Mouse (Mus musculus): ENCODE data around the gene Pip4p1. TPM values are rescaled to one million over a fixed set of nuclear protein-coding genes. Genes with fewer than 3 reads are reported as not detected.
A peak's percentile ranks its signal among the peaks of the same experiment; 100 is the strongest.
"Not testable (repeated sequence)": the region's sequence is repeated elsewhere in the genome, so short reads cannot be mapped to it uniquely, and the experiment has no call there.

The Pip4p1 gene
- polyA plus RNA-seq, 1 experiment from 2014 or later: 107 TPM

DNA sequence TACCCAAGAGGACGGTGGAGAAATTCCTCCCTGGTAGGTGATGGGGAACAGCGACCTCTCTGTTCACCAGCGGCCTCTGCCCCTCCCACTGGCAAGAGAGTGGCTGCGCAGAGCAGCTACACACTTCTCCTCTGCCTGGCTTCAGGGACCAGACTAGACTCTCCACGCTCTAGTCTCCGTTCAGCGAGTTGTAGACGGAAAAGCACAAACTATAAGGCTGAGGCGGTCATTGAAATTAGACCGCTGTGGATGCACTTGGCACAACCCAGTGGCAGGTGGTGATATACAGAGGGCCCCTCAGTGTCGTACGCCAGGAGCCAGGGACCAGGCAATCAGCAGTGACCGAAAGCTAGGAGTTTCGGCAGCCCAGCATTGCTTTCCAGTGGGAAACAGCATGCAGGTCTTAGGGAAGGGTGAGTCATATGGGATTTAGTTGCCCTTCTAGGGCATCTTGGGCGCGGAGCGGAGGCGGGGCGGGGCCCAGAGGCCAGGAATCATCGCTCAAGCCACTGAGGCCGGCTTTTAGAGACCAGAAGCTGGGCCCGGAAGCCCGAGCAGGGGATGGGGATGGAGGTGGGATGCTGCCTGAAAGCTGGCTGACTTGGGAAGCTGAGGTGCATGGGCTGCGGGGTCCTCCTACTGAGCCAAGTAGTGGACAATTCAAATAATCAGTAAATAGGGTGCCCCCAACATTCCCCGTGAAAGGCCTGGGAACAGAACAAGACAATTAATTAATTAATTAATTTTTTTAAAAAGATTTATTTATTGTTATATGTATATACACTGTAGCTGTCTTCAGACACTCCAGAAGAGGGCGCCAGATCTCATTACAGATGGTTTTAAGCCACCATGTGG lies 26.5 kb downstream of the Pip4p1 start:
- Histone ChIP-seq H3K27me3 (no peaks in the 10 kb centered on the region), H3K9ac (peak overlapping the region; percentile 57), H3K36me3 (no peaks in the 10 kb centered on the region), H3K4me1 (replicated peaks) (peaks cover 8% of the 10 kb centered on the region), H3K27ac (replicated peaks) (peak overlapping the region; percentile 65), H3K9me3 (no peaks in the 10 kb centered on the region), H3K4me2 (peak overlapping the region; percentile 75), H3K4me3 (peak overlapping the region; percentile 42)
- WGBS: 4% methylated on average over 26 of the region's 26 CpGs
- ATAC-seq (ENCODE audit: low FRiP score, low read depth): peak; percentile 91

DNA sequence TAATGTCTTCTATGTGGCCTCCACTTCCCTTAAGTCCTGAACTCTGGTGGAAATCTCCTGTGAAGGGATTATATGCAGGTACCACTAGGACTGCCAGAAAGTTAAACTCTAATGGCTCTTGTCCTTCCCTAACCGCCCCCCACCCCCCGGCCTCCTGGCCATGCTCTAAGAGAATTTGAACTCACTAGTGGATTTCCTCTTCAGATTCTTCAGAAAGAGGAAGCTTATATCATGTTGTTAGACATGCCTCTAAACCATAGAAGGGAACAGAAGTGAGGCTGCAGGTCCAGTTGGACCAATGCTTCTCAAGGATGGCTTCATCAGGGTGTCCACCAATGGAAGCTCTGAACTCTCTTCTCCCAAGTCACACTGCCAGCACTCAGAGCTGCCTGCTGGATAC lies 32.7 kb downstream of the Pip4p1 start:
- WGBS: 97% methylated on average over 2 of the region's 2 CpGs
- H3K4me1 ChIP-seq (replicated peaks): peaks cover 18% of the 10 kb centered on the region
- not testable (repeated sequence) for ATAC-seq (ENCODE audit: low FRiP score, low read depth)

DNA sequence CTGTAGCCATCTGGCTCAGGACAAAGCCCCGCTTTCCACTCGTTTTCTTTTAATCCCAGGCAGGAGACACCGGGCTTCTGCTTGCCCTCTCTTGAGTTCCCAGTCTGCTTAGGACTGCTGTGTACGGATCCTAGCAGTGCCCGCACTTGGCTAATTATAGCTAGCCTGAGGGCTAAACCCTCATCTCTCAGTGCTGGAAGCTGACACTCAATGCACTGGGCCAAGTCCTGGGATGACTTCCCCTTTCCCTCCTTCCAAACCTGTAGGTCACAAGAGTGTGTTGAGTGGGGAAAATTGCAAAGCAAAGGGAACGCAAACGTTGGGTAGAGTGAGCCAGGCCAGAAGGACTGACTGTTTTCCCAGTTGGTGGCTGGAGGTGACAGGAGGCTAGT lies 33.3 kb downstream of the Pip4p1 start, which contains the start of gene Klhl33:
TSS of gene Klhl33 (minus strand) at position 134 of the 392 bp plus-strand sequence.
- Histone ChIP-seq H3K36me3 (no peaks in the 10 kb centered on the region), H3K4me2 (peak within 1 kb of the TSS; percentile 96), H3K4me1 (replicated peaks) (peaks cover 18% of the 10 kb centered on the region), H3K9me3 (no peaks in the 10 kb centered on the region), H3K9ac (peak within 1 kb of the TSS; percentile 78), H3K27me3 (no peaks in the 10 kb centered on the region), H3K27ac (replicated peaks) (peak within 1 kb of the TSS; percentile 69), H3K4me3 (peak within 1 kb of the TSS; percentile 56)
- 46% methylated on average over 7 of the region's 7 CpGs for WGBS
- no peak for ATAC-seq (ENCODE audit: low FRiP score, low read depth)

More for the DNA sequence above, 32.7 kb downstream of the Pip4p1 start:
- not testable (repeated sequence) for H3K4me2 ChIP-seq; H3K27ac ChIP-seq (replicated peaks); H3K4me3 ChIP-seq; H3K36me3 ChIP-seq; H3K27me3 ChIP-seq; H3K9ac ChIP-seq; H3K9me3 ChIP-seq

DNA sequence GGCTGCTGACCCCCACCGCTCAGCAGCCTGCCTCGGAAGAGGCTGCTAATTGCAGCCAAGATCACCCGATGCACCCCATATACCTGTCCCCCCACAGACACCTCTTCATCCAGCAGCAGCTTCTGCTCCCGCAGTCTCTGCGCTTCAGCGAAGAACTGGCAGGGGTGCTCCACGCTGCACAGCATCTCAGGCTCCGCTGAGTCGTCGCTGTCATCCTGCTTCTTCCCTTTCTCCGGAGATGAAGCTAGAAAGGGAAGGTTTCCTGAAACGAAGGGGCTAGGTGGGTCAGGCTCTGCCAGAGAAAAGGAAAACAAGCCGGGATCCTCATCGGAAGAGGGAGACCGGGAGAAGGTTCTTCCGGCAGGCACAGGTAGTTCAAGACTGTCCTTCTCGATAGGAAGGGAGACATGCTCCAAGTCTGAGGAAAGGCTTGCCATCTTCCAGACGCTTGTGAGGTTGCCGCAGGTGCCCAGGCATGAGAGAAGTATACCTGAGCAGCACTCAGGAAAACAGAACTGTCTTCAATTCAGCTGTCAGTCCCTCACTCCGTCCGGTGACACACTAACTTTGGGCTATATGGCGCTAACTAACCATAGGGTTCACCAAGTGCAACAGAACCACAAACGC lies 33.8 kb downstream of the Pip4p1 start:
- peak overlapping the region; percentile 78 for H3K9ac ChIP-seq
- H3K36me3 ChIP-seq: no peaks in the 10 kb centered on the region
- peak overlapping the region; percentile 69 for H3K27ac ChIP-seq (replicated peaks)
- H3K4me2 ChIP-seq: peak overlapping the region; percentile 96
- no peaks in the 10 kb centered on the region for H3K27me3 ChIP-seq
- H3K4me3 ChIP-seq: peak overlapping the region; percentile 56
- 20% methylated on average over 23 of the region's 23 CpGs for WGBS
- H3K9me3 ChIP-seq: no peaks in the 10 kb centered on the region
- H3K4me1 ChIP-seq (replicated peaks): peaks cover 18% of the 10 kb centered on the region
- peak; percentile 85 for ATAC-seq (ENCODE audit: low FRiP score, low read depth)

DNA sequence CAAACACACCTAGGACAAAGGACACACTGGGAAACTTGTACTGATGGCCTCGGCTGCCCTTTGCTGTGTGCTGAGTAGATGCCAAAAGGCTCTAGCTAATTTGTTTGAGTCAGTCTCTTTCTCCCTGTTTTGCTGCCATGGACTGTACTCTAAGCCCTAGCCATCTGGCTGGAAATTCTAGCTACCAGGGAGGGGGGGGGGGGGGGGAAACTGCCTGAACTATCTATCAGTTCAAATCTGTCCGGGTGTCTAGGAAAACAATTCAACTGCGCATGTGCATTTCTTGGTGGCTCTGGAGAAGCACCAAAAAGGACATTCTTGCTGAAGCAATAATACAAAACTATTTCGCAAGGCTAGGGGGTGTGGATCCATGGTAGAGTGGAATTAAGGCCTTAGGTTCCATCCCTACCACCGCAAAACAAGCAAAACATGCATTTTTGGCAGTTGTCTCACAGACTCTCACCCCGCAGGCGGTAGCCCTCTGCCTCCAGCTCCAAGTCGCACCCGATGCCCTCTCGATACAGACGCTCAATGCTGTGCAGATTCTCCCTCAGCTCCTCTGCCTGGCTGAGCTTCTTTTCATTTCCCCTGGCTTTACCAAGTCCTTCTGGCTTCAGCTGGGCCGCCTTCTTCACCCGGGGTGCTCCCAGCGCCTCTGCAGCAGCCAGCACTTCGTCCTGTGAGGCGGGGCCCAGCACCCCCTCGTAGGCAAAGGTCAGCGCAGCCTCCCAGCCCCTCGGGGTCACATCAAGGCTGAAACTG lies 34.5 kb downstream of the Pip4p1 start:
- peak; percentile 62 for ATAC-seq (ENCODE audit: low FRiP score, low read depth)

DNA sequence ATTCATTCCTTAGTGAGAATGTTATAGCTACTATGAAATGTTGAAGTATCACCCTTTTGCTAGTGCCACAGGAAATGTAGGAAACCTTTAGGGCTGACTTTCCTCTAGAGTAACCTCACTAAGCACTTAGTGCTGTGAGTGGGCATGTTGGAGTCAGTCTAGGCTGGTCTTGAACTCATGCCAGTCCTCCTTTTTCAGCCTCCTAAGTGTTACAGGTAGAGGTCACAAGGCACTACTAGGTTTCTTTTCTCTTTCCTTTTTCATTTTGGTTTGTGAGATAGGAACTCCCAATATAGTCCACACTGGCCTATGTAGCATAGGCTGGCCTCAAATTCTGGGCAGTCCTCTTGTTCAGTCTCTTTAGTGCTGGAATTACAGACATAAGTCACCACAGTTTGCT lies 35.2 kb downstream of the Pip4p1 start:
- 0 out of 2 replicates have a peak overlapping the region, but pooled peaks have one; percentile 56 for H3K4me3 ChIP-seq
- H3K36me3 ChIP-seq: no peaks in the 10 kb centered on the region
- H3K27me3 ChIP-seq: no peaks in the 10 kb centered on the region
- peaks cover 18% of the 10 kb centered on the region for H3K4me1 ChIP-seq (replicated peaks)
- H3K4me2 ChIP-seq: peak overlapping the region; percentile 96; the same call in 1 of the 2 replicates
- H3K9ac ChIP-seq: no peak overlapping the region
- ATAC-seq (ENCODE audit: low FRiP score, low read depth): no peak
- no peak overlapping the region for H3K27ac ChIP-seq (replicated peaks)
- H3K9me3 ChIP-seq: no peaks in the 10 kb centered on the region

More for the DNA sequence above, 34.5 kb downstream of the Pip4p1 start:
- Histone ChIP-seq H3K4me1 (replicated peaks) (peaks cover 18% of the 10 kb centered on the region), H3K4me2 (peak overlapping the region; percentile 96), H3K27ac (replicated peaks) (peak overlapping the region; percentile 69), H3K9ac (peak overlapping the region; percentile 78), H3K36me3 (no peaks in the 10 kb centered on the region), H3K27me3 (no peaks in the 10 kb centered on the region), H3K4me3 (peak overlapping the region; percentile 56), H3K9me3 (no peaks in the 10 kb centered on the region)
- 15% methylated on average over 19 of the region's 19 CpGs for WGBS

DNA sequence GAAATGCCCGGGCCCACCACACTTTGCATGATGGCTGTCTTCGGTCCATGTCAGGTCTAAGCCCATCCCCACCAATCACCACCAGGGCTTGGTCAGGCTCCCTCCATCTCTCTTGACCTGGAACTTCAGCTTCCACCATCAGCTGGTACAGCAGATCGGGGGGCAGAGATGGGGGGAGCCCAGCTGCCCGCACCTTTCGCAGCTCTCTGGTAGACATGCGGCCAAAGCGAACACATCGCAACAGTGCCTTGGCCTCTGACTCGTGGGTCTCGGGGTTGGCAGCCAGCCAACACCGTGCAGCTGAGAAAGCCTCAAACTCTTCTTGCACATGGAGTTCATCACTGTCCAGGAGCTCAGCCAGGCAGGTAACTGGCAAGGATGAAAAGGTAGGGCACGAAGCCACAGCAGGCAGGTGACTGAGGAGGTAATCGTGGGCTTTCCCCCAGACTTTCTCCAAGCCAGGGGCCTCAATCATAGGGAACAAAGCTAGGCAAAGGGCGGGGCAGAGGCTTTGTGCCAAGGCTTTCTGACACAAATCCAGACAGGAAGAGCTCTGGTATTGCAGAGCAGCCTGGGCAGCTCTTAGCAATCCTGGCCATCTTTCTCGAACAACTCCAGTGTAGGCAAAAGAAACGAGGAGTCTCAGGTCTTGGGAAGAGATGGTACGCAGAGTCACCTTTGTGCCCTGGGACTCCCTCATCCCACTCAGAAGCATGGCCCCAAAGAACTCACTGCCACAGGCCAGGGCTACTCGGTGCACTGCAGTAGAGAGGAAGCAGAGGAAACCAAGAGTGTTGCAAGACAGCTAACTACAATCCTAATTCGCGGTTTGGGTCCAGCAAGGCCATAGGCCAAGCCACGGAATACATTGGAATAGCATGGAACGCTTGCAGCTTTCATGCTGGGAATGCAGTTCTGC lies 37.9 kb downstream of the Pip4p1 start:
- Histone ChIP-seq H3K36me3 (no peaks in the 10 kb centered on the region), H3K27me3 (no peaks in the 10 kb centered on the region), H3K9ac (no peak overlapping the region), H3K9me3 (no peaks in the 10 kb centered on the region), H3K27ac (replicated peaks) (no peak overlapping the region), H3K4me3 (no peak overlapping the region), H3K4me2 (no peak overlapping the region), H3K4me1 (replicated peaks) (peaks cover 18% of the 10 kb centered on the region)
- WGBS: 85% methylated on average over 22 of the region's 22 CpGs
- ATAC-seq (ENCODE audit: low FRiP score, low read depth): no peak

DNA sequence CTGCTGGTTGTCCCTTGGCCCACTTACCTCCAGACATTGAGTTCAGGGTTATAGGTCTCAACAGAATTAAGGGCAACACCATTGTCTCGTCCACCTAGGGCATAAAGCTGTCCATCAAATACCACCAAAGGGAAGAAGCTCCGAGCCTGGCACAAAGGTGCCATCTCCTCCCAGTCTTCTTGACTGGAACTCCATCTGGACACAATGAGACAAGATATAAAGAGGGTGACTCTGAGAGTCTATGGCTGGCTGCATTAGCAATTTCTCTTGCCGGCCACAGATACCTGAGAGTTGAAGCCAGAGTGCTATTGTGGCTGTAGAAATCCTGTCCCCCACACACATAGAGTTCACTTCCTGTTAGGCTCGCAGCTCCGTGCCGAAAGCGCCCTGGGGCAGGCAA lies 38.6 kb downstream of the Pip4p1 start:
- no peak overlapping the region for H3K9ac ChIP-seq
- no peaks in the 10 kb centered on the region for H3K27me3 ChIP-seq
- peaks cover 14% of the 10 kb centered on the region for H3K4me1 ChIP-seq (replicated peaks)
- no peak for ATAC-seq (ENCODE audit: low FRiP score, low read depth)
- no peak overlapping the region for H3K27ac ChIP-seq (replicated peaks)
- H3K9me3 ChIP-seq: no peaks in the 10 kb centered on the region
- 89% methylated on average over 7 of the region's 7 CpGs for WGBS
- H3K36me3 ChIP-seq: no peaks in the 10 kb centered on the region
- H3K4me3 ChIP-seq: no peak overlapping the region
- no peak overlapping the region for H3K4me2 ChIP-seq

DNA sequence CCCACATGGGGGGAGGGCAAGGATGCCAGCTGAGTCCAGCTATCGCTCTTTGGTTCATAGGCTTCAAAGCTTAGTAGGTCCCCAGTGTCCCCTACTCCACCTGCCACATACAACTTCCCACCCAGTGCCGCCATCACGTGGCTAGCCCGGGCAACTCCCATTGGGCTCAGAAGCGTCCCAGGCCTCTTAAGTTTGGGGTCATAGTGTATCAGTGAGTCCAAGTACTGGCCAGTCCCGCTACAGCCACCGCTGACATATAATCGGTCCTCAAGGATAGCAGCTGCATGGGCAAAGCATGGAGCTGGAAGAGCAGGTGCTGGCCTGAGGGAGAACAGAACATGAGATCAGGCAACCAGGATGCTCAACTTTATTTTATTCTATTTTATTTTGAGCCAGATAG lies 39.0 kb downstream of the Pip4p1 start:
- no peaks in the 10 kb centered on the region for H3K36me3 ChIP-seq
- 89% methylated on average over 8 of the region's 8 CpGs for WGBS

DNA sequence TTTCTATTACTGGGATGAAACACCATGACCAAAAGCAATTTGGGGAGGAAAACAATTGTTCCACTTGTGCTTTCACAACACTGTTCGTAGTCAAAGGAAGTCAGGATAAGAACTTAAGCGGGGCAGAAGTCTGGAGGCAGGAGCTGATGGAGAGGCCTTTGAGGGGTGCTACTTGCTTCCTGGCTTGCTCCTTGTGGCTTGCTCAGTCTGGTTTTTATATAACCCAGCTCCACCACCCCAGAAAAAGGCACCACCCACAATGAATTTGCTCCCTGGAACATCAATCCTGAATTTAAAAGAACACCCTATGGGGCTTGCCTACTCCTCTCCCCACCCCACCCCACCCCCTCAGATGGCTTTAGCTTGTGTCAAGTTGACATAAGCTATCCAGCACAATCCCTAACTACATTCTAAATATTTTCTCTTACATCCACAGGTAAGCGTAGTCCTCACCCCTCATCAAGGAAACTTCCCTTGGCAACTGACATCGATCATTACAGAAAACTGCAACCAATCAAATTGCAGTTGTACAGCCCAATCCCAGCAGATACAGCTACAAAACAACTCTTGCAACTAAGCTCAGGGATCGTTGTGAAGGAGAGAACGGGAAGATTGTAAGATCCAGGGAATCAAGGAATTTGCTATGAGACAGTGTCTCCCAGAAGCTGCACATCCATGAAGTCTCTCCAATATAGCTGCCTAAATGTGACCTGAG lies 54.3 kb downstream of the Pip4p1 start:
- H3K9me3 ChIP-seq: no peaks in the 10 kb centered on the region
- H3K4me3 ChIP-seq: no peak overlapping the region
- no peaks in the 10 kb centered on the region for H3K27me3 ChIP-seq
- no peak overlapping the region for H3K27ac ChIP-seq (replicated peaks)
- H3K36me3 ChIP-seq: no peaks in the 10 kb centered on the region
- H3K4me2 ChIP-seq: no peak overlapping the region
- H3K4me1 ChIP-seq (replicated peaks): no peaks in the 10 kb centered on the region
- no peak overlapping the region for H3K9ac ChIP-seq
- 86% methylated on average over 6 of the region's 6 CpGs for WGBS
- no peak for ATAC-seq (ENCODE audit: low FRiP score, low read depth)

More for the DNA sequence above, 39.0 kb downstream of the Pip4p1 start:
- Histone ChIP-seq H3K4me3 (no peak overlapping the region), H3K4me2 (no peak overlapping the region), H3K27me3 (no peaks in the 10 kb centered on the region), H3K9me3 (no peaks in the 10 kb centered on the region), H3K4me1 (replicated peaks) (peaks cover 10% of the 10 kb centered on the region), H3K27ac (replicated peaks) (no peak overlapping the region), H3K9ac (no peak overlapping the region)
- no peak for ATAC-seq (ENCODE audit: low FRiP score, low read depth)

All from hindbrain, embryonic 15.5 days (tissue).